Mouse (Mus musculus) forebrain, embryonic 14.5 days (tissue): ENCODE data around the gene Ephb1. TPM values are rescaled to one million over a fixed set of nuclear protein-coding genes. Genes with fewer than 3 reads are reported as not detected.

Source experiments
- ATAC-seq: fragments of 200-750 bp; cut with Nextera tagmentation; 2 replicates; pipeline ENCODE4 v1.8.0; 2017; ENCODE audit warnings: mild to moderate bottlenecking, moderate library complexity
- DNase-seq: peaks from one replicate; pipeline ENCODE4 v3.0.0-alpha.2; 2015; ENCODE audit warnings: low spot score
- H3K27ac ChIP-seq: fragments of 300-500 bp; sonication (generic); 2 replicates; pipeline ENCODE4 v1.5.1; 2014; ENCODE audit warnings: low read depth, mild to moderate bottlenecking, control low read depth, low read length, moderate library complexity
- H3K27me3 ChIP-seq: fragments of 300-500 bp; sonication (generic); replicated peaks from 2 replicates; pipeline ENCODE4 v1.6.1; 2014; ENCODE audit warnings: low read length, control low read depth, mixed read lengths; ENCODE audit not compliant: control insufficient read depth, insufficient read depth
- H3K36me3 ChIP-seq: fragments of 300-500 bp; sonication (generic); 2 replicates; pipeline ENCODE4 v1.6.1; 2014; ENCODE audit warnings: low read length, control low read depth; ENCODE audit not compliant: control insufficient read depth, insufficient read depth
- H3K4me1 ChIP-seq: fragments of 300-500 bp; sonication (generic); 2 replicates; pipeline ENCODE4 v1.6.1; 2014; ENCODE audit warnings: antibody characterized with exemption, low read length, control low read depth; ENCODE audit not compliant: control insufficient read depth, insufficient read depth
- H3K4me2 ChIP-seq: fragments of 300-500 bp; sonication (generic); 2 replicates; pipeline ENCODE4 v1.6.1; 2014; ENCODE audit warnings: mild to moderate bottlenecking, control low read depth, low read length
- H3K4me3 ChIP-seq: fragments of 300-500 bp; sonication (generic); 2 replicates; pipeline ENCODE4 v1.5.1; 2014; ENCODE audit warnings: low read depth, low read length, control low read depth
- H3K9ac ChIP-seq: fragments of 300-500 bp; sonication (generic); 2 replicates; pipeline ENCODE4 v1.6.1; 2014; ENCODE audit warnings: mild to moderate bottlenecking, low read length, control low read depth, moderate library complexity
- H3K9me3 ChIP-seq: fragments of 300-500 bp; sonication (generic); replicated peaks from 2 replicates; pipeline ENCODE4 v1.6.1; 2016; ENCODE audit warnings: low read length, control low read depth, mixed read lengths; ENCODE audit not compliant: control insufficient read depth
- WGBS: fragments of 180-500 bp; shearing (Covaris S2); extraction: QIAGEN DNeasy Blood & Tissue Kit; methylation state at CpG from one replicate; pipeline ENCODE4 v1.1.7; 2014; 5-methylcytosine and 5-hydroxymethylcytosine counted together
- polyA plus RNA-seq: library from polyadenylated mRNA; unstranded; fragments of >200 nt; fragmentation: Nextera tagmentation; extraction: Ambion mirVana; gene quantifications from 2 replicates; pipeline ENCODE4 v1.2.1, GENCODE M21; 2014

The Ephb1 gene
- polyA plus RNA-seq, 1 experiment from 2014 or later: 27.8 TPM

GRCm38 (mm10) chr9:102169706-102170105, 184.8 kb downstream of the Ephb1 start:
- no peak for ATAC-seq
- DNase-seq: no peak

GRCm38 (mm10) chr9:102155876-102156275, 198.6 kb downstream of the Ephb1 start:
- Histone ChIP-seq H3K9me3 (no peaks in the 10 kb centered on the region), H3K27me3 (no peaks in the 10 kb centered on the region), H3K4me1 (no peaks in the 10 kb centered on the region), H3K36me3 (no peaks in the 10 kb centered on the region), H3K4me3 (no peak overlapping the region), H3K27ac (no peak overlapping the region), H3K4me2 (no peak overlapping the region), H3K9ac (no peak overlapping the region)
- ATAC-seq (no peak), DNase-seq (no peak)
- 82% methylated on average over 3 of the region's 3 CpGs for WGBS

More at GRCm38 (mm10) chr9:102169706-102170105, 184.8 kb downstream of the Ephb1 start:
- Histone ChIP-seq H3K4me1 (no peaks in the 10 kb centered on the region), H3K4me3 (no peak overlapping the region), H3K27me3 (no peaks in the 10 kb centered on the region), H3K9ac (no peak overlapping the region), H3K9me3 (no peaks in the 10 kb centered on the region), H3K4me2 (no peak overlapping the region), H3K27ac (no peak overlapping the region), H3K36me3 (no peaks in the 10 kb centered on the region)
- WGBS: 58% methylated on average over 7 of the region's 7 CpGs

DNA sequence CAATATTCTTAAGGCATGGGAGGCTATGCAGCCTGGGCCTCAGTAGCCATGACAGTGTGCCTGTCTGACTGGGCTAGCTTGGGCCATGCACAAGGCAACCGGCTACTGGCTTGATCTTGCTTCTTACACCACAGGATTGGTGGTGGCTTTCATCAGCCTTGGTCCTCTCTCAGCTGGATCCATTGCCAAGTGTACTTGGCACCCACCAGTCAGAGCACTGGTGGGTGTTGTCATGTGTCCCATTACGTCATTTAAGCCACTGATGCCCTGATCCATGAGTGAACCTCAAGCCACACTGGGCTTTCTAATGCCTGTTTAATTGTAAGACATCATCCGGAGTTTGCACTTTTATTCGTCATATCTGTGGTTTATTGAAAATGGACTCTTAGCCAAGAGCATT, 215.3 kb downstream of the Ephb1 start:
- H3K27me3 ChIP-seq: no peaks in the 10 kb centered on the region

GRCm38 (mm10) chr9:102138671-102139070, 215.8 kb downstream of the Ephb1 start:
- ATAC-seq (no peak), DNase-seq (no peak)
- Histone ChIP-seq H3K4me3 (no peak overlapping the region), H3K9me3 (no peaks in the 10 kb centered on the region), H3K9ac (no peak overlapping the region), H3K36me3 (no peaks in the 10 kb centered on the region), H3K4me1 (peaks cover 2% of the 10 kb centered on the region; the same call in 1 of the 2 replicates), H3K27ac (peak overlapping the region; percentile 27; the same call in 1 of the 2 replicates), H3K27me3 (no peaks in the 10 kb centered on the region), H3K4me2 (no peak overlapping the region)
- WGBS: 85% methylated on average over 7 of the region's 7 CpGs

More for the DNA sequence above, 215.3 kb downstream of the Ephb1 start:
- H3K4me1 ChIP-seq: peaks cover 2% of the 10 kb centered on the region; the same call in 1 of the 2 replicates
- H3K4me3 ChIP-seq: no peak overlapping the region
- no peak overlapping the region for H3K9ac ChIP-seq
- peak overlapping the region; percentile 27; the same call in 1 of the 2 replicates for H3K27ac ChIP-seq
- WGBS: 92% methylated on average over 4 of the region's 4 CpGs
- no peak for DNase-seq
- ATAC-seq: no peak
- H3K4me2 ChIP-seq: no peak overlapping the region
- no peaks in the 10 kb centered on the region for H3K36me3 ChIP-seq
- H3K9me3 ChIP-seq: no peaks in the 10 kb centered on the region

GRCm38 (mm10) chr9:102138187-102138586, 216.3 kb downstream of the Ephb1 start:
- H3K4me2 ChIP-seq: no peak overlapping the region
- H3K4me3 ChIP-seq: no peak overlapping the region
- H3K36me3 ChIP-seq: no peaks in the 10 kb centered on the region
- H3K4me1 ChIP-seq: peaks cover 2% of the 10 kb centered on the region; the same call in 1 of the 2 replicates
- H3K9ac ChIP-seq: no peak overlapping the region
- H3K27ac ChIP-seq: no peak overlapping the region
- H3K27me3 ChIP-seq: no peaks in the 10 kb centered on the region
- ATAC-seq (no peak), DNase-seq (no peak)
- no peaks in the 10 kb centered on the region for H3K9me3 ChIP-seq

- Histone ChIP-seq H3K36me3 (no peaks in the 10 kb centered on the region), H3K4me3 (no peak overlapping the region), H3K9me3 (no peaks in the 10 kb centered on the region), H3K4me1 (peaks cover 4% of the 10 kb centered on the region; the same call in 1 of the 2 replicates), H3K27me3 (no peaks in the 10 kb centered on the region), H3K9ac (no peak overlapping the region), H3K4me2 (no peak overlapping the region), H3K27ac (no peak overlapping the region)
- DNase-seq: no peak
- ATAC-seq: no peak
These were observed 224.0 kb downstream of the Ephb1 start for GRCm38 (mm10) chr9:102130506-102130905.

- no peak overlapping the region for H3K9ac ChIP-seq
- whole genome bisulfite sequencing: 48% methylated on average over 3 of the region's 3 CpGs
- ATAC-seq: no peak
- no peak overlapping the region for H3K27ac ChIP-seq
- DNase-seq: no peak
- no peak overlapping the region for H3K4me2 ChIP-seq
- H3K9me3 ChIP-seq: no peaks in the 10 kb centered on the region
- H3K27me3 ChIP-seq: no peaks in the 10 kb centered on the region
- H3K4me3 ChIP-seq: no peak overlapping the region
- peaks cover 8% of the 10 kb centered on the region; the same call in 1 of the 2 replicates for H3K4me1 ChIP-seq
- no peaks in the 10 kb centered on the region for H3K36me3 ChIP-seq
These were observed 228.0 kb downstream of the Ephb1 start for GRCm38 (mm10) chr9:102126510-102126909.

DNA sequence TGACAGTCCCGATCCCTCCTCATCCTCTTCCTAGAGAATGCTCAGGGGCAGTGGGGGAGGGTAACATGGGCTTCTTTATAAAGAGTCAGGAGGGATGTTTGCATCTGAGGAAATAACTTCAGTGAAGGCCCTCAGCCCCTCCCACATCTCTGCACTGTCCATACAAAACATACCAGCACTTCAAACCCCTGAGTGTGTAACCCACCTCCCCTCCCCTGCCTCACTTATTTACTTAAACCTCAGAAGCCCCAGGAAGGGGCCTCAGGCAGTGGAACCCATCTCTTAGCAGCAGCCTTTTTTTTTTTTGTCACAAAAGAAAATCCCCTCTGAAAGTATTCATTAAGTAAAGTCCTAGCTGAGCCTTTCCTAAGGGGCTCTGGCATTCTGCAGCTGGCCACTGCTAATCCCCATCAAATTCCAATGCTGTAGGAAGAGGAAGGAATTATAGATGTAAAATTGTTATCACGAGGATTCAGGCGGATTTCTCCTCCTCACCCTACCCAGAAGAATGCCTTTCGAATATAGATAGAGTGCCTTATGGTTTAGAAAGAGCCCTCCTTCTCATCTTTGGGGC, 231.5 kb downstream of the Ephb1 start:
- Histone ChIP-seq H3K4me2 (no peak overlapping the region), H3K9ac (no peak overlapping the region), H3K4me1 (peaks cover 8% of the 10 kb centered on the region; the same call in 1 of the 2 replicates), H3K27ac (no peak overlapping the region), H3K4me3 (no peak overlapping the region), H3K27me3 (no peaks in the 10 kb centered on the region), H3K9me3 (no peaks in the 10 kb centered on the region), H3K36me3 (no peaks in the 10 kb centered on the region)
- WGBS: 4% methylated on average over 4 of the region's 4 CpGs
- no peak for ATAC-seq
- no peak for DNase-seq

- no peaks in the 10 kb centered on the region for H3K9me3 ChIP-seq
- no peak overlapping the region for H3K4me3 ChIP-seq
- H3K27ac ChIP-seq: no peak overlapping the region
- no peaks in the 10 kb centered on the region for H3K36me3 ChIP-seq
- DNase-seq (no peak), ATAC-seq (no peak)
- no peak overlapping the region for H3K9ac ChIP-seq
- no peak overlapping the region for H3K4me2 ChIP-seq
- 84% methylated on average over 3 of the region's 3 CpGs for whole genome bisulfite sequencing
- H3K27me3 ChIP-seq: no peaks in the 10 kb centered on the region
- no peaks in the 10 kb centered on the region; the same call in 1 of the 2 replicates for H3K4me1 ChIP-seq
These were observed 235.1 kb downstream of the Ephb1 start for GRCm38 (mm10) chr9:102119422-102119821.
